Mouse (Mus musculus): Measurements from ENCODE around the gene Slc16a11.
A peak's percentile ranks its signal among the peaks of the same experiment; 100 is the strongest.

DNA sequence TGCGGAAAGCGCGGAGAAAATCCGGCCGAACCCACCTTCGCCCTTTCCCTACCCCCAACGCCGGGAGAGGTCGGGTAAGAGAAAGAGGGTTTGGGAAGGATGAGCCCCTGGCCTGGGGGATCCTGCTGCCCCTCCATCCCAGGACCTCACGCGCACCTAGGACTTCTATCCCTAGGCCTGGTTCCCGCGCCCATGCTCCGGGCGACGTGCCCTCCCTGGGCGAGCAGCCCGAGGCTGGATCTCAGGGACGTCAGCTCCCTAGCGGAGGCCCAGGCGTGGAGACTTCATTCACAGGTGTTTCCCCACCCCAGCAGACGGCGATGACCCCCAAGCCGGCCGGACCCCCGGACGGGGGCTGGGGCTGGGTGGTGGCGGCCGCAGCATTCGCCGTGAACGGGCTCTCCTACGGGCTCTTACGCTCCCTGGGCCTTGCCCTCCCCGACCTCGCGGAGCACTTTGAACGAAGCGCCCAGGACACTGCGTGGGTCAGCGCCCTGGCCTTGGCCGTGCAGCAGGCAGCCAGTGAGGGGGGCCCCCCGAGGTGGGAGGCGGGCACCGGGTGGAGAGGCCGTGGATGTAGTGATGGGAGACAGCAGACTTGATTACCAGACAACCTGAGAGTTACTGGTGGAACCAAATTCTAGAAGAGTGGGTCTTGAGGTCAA, 1.8 kb downstream of the Slc16a11 start:
- TF ChIP-seq POLR2A (IDR thresholded peaks at IDR 0.05; ENCODE audit: insufficient read length, low read depth) (peak; percentile 12), USF1 (IDR thresholded peaks at IDR 0.05; ENCODE audit: low read depth) (no peak), SRF (IDR thresholded peaks at IDR 0.05; ENCODE audit: control insufficient read depth, insufficient read length, low read depth) (no peak), MAX (IDR thresholded peaks at IDR 0.05; ENCODE audit: low read depth) (no peak), E2F4 (IDR thresholded peaks at IDR 0.05; ENCODE audit: insufficient read depth) (no peak), MYOD1 (IDR thresholded peaks at IDR 0.05; ENCODE audit: control insufficient read depth in 1 of 3, insufficient read length in 2 of 3, low read depth in 2 of 3) (no peak), REST (IDR thresholded peaks at IDR 0.05; ENCODE audit: insufficient read depth, insufficient read length) (no peak), CEBPB (IDR thresholded peaks at IDR 0.05; ENCODE audit: insufficient read depth, poor library complexity, severe bottlenecking) (no peak), MYOG (IDR thresholded peaks at IDR 0.05; ENCODE audit: control insufficient read depth in 1 of 3, insufficient read depth in 1 of 3, insufficient read length in 2 of 3, low read depth in 2 of 3) (no peak)
